Mouse (Mus musculus) kidney, adult 2 months (tissue): Measurements from ENCODE around the gene Mrpl10.

Experiments used
- CTCF ChIP-seq: fragments of 200-500 bp; conservative IDR thresholded peaks from 2 replicates; pipeline ENCODE4 v1.5.1; 2011; ENCODE audit warnings: low read depth, mild to moderate bottlenecking, control low read depth, low read length, moderate library complexity, mixed read lengths; ENCODE audit not compliant: insufficient read depth, insufficient read length
- POLR2A ChIP-seq: fragments of 200-500 bp; IDR thresholded peaks from one replicate; pipeline ENCODE4 v1.6.1; 2011; ENCODE audit warnings: low read depth, low read length, control low read depth

DNA sequence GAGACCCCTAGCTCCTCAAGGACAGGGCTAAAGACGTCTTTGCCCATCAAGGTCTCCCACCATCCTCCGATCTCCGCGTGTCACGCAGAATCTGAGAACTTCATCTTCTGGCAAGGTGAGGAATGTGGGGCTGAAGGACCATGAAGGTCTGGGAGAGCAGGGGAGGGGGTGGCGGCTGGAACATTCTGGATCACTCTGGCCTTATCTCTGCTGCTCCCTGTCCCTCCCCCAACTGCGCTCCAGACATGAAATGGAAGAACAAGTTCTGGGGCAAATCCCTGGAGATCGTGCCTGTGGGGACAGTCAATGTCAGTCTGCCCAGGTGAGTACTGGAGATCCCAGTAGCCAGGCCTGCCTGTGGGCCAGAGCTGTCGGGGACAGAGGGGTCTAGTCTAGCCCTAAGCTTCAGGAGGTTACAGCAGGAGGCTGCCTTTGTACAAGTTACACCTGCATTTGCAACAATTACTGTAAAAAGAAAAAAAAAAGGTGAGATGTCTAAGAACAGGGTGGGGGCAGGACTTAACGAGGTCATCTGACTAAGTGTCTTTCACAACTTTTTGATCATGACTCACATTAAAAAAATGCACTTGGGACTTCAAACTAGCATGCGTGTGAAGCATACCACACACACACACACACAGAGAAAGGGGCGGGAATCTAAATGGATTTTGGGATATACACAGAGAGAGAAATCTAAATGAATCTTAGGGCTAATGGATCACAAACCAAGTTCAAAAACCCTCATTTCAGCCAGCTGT, 24.4 kb downstream of the Mrpl10 start:
- TF ChIP-seq CTCF: no peak
- no peak for TF ChIP-seq POLR2A
